Mouse (Mus musculus): ENCODE results near the gene Naa60.
"Not testable (repeated sequence)": the region's sequence is repeated elsewhere in the genome, so short reads cannot be mapped to it uniquely, and the experiment has no call there.

Gene Naa60

GRCm38 (mm10) chr16:3872216-3873047, at the start of gene Naa60:
TSS of gene Naa60 (plus strand) at chr16:3872375.
- peak; percentile 95 for DNase-seq

GRCm38 (mm10) chr16:3828021-3828420, 44.2 kb upstream of the Naa60 start:
- DNase-seq, result no peak

DNA sequence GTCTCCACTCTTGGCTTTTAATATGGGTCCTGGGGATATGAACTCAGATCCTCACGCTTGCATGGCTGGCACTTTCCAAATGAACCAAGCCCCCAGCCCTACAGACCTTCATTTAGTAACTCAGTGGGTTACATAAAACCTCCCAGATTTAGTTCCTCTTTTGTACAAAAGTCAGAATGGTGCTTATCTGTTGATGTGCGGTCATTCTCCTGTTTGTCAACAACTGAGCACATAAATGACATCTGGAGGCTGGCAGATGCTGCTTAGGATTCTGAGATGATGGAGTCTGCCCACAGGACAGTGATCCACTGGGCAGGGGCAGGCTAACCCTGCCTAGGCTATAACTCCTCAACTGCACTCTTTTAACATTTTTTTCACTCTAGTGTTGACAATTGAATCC, 42.4 kb upstream of the Naa60 start:
- no peak for DNase-seq

DNA sequence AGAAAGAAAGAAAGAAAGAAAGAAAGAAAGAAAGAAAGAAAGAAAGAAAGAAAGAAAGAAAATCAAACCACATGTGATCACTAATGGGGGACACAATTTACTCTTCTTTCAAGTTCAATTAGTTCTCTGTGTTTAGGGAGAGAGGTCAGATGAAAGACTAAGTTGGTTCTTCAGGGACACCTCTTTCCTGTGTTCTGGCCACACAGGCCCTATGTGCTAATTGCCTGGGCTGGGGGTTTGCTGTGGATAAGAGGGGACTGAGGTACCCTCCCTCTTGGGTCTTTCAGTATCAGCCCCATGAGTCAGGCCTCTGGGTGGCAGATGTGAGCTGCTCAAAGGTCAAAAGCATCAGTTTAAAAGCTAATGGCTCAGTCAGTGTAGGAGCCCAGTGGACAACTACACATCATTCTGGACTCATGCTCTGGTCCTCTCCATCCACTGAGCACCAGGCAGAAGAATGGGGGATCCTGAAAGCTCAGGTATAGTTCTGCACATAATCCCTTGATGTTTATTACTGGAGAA, 41.5 kb upstream of the Naa60 start, which contains the start of gene Olfr15:
Gene Olfr15 (plus strand): TSS at position 291 of the 522 bp plus-strand sequence.
- DNase-seq, result no peak

- no peak for DNase-seq
Observed at GRCm38 (mm10) chr16:3835461-3835860, 36.7 kb upstream of the Naa60 start.

DNA sequence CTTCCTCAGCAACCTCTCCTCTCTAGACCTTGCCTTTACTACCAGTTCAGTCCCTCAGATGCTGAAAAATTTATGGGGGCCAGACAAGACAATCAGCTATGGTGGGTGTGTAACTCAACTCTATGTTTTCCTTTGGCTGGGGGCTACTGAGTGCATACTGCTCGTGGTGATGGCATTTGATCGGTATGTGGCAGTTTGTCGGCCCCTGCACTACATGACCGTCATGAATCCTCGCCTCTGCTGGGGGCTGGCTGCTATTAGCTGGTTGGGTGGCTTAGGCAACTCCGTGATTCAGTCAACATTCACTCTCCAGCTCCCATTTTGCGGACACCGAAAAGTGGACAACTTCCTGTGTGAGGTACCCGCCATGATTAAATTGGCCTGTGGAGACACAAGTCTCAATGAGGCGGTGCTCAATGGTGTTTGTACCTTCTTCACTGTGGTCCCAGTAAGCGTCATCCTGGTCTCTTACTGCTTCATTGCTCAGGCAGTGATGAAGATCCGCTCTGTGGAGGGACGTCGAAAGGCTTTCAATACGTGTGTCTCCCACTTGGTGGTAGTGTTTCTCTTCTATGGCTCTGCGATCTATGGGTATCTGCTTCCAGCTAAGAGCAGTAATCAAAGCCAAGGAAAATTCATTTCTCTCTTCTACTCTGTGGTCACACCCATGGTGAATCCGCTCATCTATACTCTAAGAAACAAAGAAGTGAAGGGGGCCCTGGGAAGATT, 32.9 kb upstream of the Naa60 start:
- peak; percentile 53 for DNase-seq

- no peak for DNase-seq
Observed at GRCm38 (mm10) chr16:3842989-3843388, 29.2 kb upstream of the Naa60 start.

- DNase-seq, result no peak
Observed at GRCm38 (mm10) chr16:3843796-3844195, 28.4 kb upstream of the Naa60 start.

GRCm38 (mm10) chr16:3846711-3847518, 25.3 kb upstream of the Naa60 start, which contains the start of gene Zfp174:
TSS of gene Zfp174 (plus strand) at chr16:3847268.
- peak; percentile 97 for DNase-seq

- DNase-seq, result no peak
Observed at GRCm38 (mm10) chr16:3847871-3848270, 24.3 kb upstream of the Naa60 start.

- DNase-seq, result no peak
Observed at GRCm38 (mm10) chr16:3848416-3848815, 23.8 kb upstream of the Naa60 start.

DNA sequence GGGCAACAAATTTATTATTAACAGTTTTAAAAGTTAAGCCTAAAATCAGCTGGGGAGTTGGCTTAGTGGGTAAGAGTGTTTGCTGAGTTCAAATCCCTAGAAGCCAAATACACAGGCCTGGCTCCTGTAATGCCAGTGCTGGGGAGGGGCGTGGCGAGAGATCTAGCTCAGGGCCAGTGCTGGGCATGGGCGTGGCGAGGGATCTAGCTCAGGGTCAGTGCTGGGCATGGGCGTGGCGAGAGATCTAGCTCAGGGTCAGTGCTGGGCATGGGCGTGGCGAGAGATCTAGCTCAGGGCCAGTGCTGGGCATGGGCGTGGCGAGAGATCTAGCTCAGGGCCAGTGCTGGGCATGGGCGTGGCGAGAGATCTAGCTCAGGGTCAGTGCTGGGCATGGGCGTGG, 20.9 kb upstream of the Naa60 start:
- not testable (repeated sequence) for DNase-seq

DNA sequence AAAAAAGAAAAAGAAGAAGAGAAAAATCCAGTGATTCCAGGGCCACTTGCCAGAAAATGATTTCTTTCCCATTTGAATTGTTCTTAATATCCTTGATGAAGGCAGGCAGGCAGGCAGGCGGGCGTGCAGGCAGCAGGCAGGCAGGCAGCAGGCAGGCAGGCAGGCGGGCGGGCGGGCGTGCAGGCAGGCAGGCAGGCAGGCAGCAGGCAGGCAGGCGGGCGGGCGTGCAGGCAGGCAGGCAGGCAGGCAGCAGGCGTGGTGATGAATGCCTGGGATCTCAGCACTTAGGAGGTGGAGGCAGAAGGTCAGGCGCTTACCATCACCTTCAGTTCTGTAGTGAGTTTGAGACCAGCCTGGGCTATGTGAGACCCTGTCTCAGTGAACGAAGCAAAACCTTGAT, 19.6 kb upstream of the Naa60 start:
- DNase-seq, result no peak

DNA sequence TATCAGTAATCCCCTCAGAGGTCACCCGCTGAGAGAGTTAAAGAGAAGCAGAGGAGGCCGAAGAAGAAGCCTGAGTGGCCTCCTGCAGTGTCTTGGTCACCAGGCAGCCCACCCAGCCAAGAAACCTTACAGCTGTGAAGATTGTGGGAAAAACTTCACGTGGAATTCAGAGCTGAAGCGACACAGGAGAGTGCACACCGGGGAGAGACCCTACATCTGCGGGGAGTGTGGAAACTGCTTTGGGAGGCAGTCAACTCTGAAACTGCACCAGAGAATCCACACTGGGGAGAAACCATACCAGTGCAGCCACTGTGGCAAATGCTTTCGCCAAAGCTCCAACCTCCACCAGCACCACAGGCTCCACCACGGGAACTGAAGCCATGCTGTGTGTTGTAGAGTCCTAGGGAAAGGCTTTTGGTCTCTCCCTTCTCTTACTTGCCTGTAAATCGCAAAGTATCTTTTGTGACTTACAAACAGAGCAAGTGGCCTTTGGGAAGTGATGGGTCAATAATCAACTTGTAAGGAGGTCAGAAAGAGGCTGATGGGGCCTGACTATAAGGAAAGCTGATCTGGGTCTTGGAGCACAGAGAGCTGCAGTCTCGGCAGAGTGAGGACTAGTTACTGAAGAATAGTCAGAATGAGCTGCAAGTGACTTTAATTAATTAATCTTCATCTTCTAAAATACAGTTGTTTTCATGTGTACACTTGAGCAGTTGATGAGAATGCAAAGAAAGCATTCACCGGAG, 17.6 kb upstream of the Naa60 start:
- no peak for DNase-seq

GRCm38 (mm10) chr16:3855776-3856175, 16.4 kb upstream of the Naa60 start:
- no peak for DNase-seq

DNA sequence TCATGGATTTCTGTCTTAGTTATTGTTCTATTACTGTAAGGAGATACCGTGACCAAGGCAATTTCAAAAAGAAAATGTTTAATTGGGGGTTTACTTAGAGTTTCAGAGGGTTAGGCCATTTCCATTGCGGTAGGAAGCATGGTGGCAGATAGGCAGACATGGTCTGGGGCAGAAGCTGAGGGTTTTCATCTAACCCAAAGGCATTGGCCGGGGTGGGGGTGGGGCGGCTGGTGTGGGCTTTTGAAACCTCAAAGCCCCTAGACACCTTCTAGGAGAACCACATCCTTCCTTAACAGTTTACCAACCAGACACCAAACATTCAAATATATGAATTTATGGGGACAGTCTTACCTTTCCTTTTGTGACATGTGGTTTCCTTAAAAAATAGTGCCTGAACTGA, 12.9 kb upstream of the Naa60 start:
- DNase-seq, result no peak

DNA sequence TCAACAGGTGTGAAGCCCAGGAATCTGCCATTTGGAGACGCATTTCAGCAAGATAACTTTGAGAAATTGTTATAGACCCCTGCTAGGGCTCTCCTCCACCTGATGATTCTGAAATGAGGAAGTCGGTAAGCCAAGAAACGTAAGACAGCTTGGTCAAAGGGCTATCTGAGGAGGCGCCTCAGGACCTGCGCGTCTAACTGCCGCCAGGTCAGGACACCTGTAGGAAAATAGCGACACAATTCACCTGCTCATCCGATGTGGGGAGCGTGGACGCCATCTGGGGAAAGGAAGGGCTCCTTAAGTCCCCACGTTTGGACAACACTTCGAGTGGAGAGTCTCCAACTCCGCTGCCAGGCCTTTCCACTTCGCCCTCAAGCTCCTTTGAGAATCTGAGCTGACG, 360 bp upstream of the Naa60 start:
- DNase-seq, result no peak

GRCm38 (mm10) chr16:3876346-3876745, 4.2 kb downstream of the Naa60 start:
- no peak for DNase-seq

DNA sequence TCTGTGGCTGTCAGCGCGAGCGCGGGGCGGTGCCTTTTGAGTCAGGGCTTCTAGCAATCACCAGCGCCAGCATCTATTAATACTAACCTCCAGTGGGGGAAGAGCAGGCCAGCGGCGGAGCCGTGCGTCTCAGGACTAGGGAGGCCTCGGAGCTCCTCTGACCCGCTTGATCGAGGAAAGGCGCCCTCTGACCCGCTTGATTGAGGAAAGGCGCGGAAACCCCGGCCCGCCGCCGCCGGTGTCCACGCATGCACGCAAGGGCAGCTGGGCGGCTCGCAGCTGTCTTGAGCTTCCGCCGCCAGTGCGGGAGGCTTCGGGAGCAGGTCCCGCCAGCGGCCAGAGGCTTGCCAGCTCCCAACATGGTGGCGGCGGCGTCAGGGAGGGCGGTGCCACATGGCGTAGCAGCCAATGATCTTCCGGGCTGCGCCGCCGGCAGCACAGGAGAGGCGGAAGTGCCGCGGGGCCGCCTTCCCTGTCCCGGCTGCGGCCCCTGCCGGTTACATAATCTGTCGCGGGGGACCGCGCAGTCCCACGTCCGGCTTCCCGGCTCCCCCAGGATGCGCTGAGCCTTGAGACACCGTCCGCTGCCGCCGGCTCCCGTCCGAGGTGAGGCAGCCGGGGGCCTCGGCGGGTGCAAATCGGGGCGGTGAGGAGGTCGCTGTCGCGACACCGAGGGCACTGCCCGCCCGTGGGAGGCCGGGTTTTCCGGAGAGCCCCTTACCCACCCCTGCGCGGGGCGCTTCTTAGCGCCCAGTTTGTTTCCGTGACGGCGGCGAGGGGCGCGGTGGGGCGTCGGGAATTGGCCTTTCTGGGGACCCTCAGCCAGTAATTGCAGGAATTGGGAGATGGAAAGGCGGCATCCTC, 12.3 kb downstream of the Naa60 start, which contains the start of the genes Zfp597 and Gm20695:
Gene Zfp597 (minus strand): TSS at position 361 of the 864 bp plus-strand sequence.
Gene Gm20695 (plus strand): TSS at position 448 of the 864 bp plus-strand sequence.
- DNase-seq, result peak; percentile 97

DNA sequence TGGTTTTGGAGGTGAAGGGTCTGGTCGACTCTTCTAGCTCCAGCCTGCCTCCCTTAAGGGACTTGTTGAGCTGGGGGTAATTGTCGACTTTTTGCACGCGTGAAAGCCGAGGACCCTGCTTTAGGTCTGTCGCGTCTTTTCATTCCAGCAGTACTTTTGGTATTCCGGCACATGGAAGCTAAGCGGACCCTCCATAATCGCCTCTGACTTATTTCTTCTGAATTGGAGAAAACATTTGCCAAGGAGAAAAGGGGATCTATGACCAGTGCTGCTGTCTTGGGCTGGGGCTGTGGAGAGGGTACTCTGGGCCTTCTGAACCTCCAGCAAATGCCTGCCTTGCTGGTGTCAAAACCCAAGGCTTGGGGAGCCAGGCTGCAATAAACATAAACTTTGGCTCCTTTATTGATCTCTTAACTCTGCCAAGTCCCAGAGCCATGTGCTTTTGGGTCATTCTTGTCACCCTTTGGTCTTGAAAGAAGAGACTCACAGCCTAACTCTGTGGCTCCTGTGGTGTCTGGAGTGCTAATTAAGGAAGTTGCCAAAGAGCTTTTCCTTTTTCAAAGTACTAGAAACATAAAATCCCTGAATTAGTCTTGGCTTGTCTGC, 13.0 kb downstream of the Naa60 start:
- no peak for DNase-seq
